Mouse (Mus musculus): ENCODE measurements around the gene Agxt. TPM values are rescaled to one million over a fixed set of nuclear protein-coding genes. Genes with fewer than 3 reads are reported as not detected.

Gene Agxt
- total RNA-seq (2021) = not detected

GRCm38 (mm10) chr1:93135036-93135526, at the start of gene Agxt:
Gene Agxt (plus strand): TSS chr1:93135240.
- no peak for DNase-seq (ENCODE audit: extremely low spot score in 1 of 2, low spot score in 2 of 2)
- intact Hi-C loops (cut with DNase I) = no loop called here

- intact Hi-C loops (cut with DNase I) = no loop called here
Observed at GRCm38 (mm10) chr1:93092582-93092981, 42.5 kb upstream of the Agxt start.

GRCm38 (mm10) chr1:93098956-93099355, 36.1 kb upstream of the Agxt start:
- no peak for DNase-seq (ENCODE audit: extremely low spot score in 1 of 2, low spot score in 2 of 2)
- intact Hi-C loops (cut with DNase I) = no loop called here

More at GRCm38 (mm10) chr1:93092582-93092981, 42.5 kb upstream of the Agxt start:
- no peak for DNase-seq (ENCODE audit: extremely low spot score in 1 of 2, low spot score in 2 of 2)

GRCm38 (mm10) chr1:93100243-93100575, 34.8 kb upstream of the Agxt start:
- peak in 1 of 2 experiments; percentile 74 for DNase-seq (ENCODE audit: extremely low spot score in 1 of 2, low spot score in 2 of 2)

GRCm38 (mm10) chr1:93100576-93101491, 34.2 kb upstream of the Agxt start:
- intact Hi-C loops (cut with DNase I) = no loop called here

More at GRCm38 (mm10) chr1:93100243-93100575, 34.8 kb upstream of the Agxt start:
- intact Hi-C loops (cut with DNase I) = no loop called here

GRCm38 (mm10) chr1:93101571-93102061, 33.4 kb upstream of the Agxt start, which contains the start of gene Kif1a:
Gene Kif1a (minus strand): TSS chr1:93101951.
- intact Hi-C loops (cut with DNase I) = no loop called here
- peak; percentile 91 for DNase-seq (ENCODE audit: extremely low spot score in 1 of 2, low spot score in 2 of 2)

More at GRCm38 (mm10) chr1:93100576-93101491, 34.2 kb upstream of the Agxt start:
- peak; percentile 66 to 85 for DNase-seq (ENCODE audit: extremely low spot score in 1 of 2, low spot score in 2 of 2)

- no peak for DNase-seq (ENCODE audit: extremely low spot score in 1 of 2, low spot score in 2 of 2)
- intact Hi-C loops (cut with DNase I) = no loop called here
Observed at GRCm38 (mm10) chr1:93102700-93103099, 32.3 kb upstream of the Agxt start.

- intact Hi-C loops (cut with DNase I) = no loop called here
- peak; percentile 82 to 89 for DNase-seq (ENCODE audit: extremely low spot score in 1 of 2, low spot score in 2 of 2)
Observed at GRCm38 (mm10) chr1:93114713-93115463, 20.2 kb upstream of the Agxt start.

- intact Hi-C loops (cut with DNase I) = no loop called here
- no peak for DNase-seq (ENCODE audit: extremely low spot score in 1 of 2, low spot score in 2 of 2)
Observed at GRCm38 (mm10) chr1:93115471-93115870, 19.6 kb upstream of the Agxt start.

- intact Hi-C loops (cut with DNase I) = no loop called here
- no peak for DNase-seq (ENCODE audit: extremely low spot score in 1 of 2, low spot score in 2 of 2)
Observed at GRCm38 (mm10) chr1:93118816-93119215, 16.2 kb upstream of the Agxt start.

- intact Hi-C loops (cut with DNase I) = no loop called here
- DNase-seq (ENCODE audit: extremely low spot score in 1 of 2, low spot score in 2 of 2) = no peak
Observed at GRCm38 (mm10) chr1:93123179-93123854, 11.7 kb upstream of the Agxt start.

- intact Hi-C loops (cut with DNase I) = no loop called here
- DNase-seq (ENCODE audit: extremely low spot score in 1 of 2, low spot score in 2 of 2) = no peak
Observed at GRCm38 (mm10) chr1:93124066-93124465, 11.0 kb upstream of the Agxt start.

- no peak for DNase-seq (ENCODE audit: extremely low spot score in 1 of 2, low spot score in 2 of 2)
- intact Hi-C loops (cut with DNase I) = no loop called here
Observed at GRCm38 (mm10) chr1:93125256-93125655, 9.8 kb upstream of the Agxt start.

GRCm38 (mm10) chr1:93128209-93128608, 6.8 kb upstream of the Agxt start:
- intact Hi-C loops (cut with DNase I) = no loop called here
- DNase-seq (ENCODE audit: extremely low spot score in 1 of 2, low spot score in 2 of 2) = no peak

GRCm38 (mm10) chr1:93128710-93129349, 6.2 kb upstream of the Agxt start:
- DNase-seq (ENCODE audit: extremely low spot score in 1 of 2, low spot score in 2 of 2) = peak; percentile 66 to 83
- intact Hi-C loops (cut with DNase I) = no loop called here

- intact Hi-C loops (cut with DNase I) = no loop called here
- DNase-seq (ENCODE audit: extremely low spot score in 1 of 2, low spot score in 2 of 2) = no peak
Observed at GRCm38 (mm10) chr1:93130242-93130983, 4.6 kb upstream of the Agxt start.

- intact Hi-C loops (cut with DNase I) = no loop called here
- DNase-seq (ENCODE audit: extremely low spot score in 1 of 2, low spot score in 2 of 2) = no peak
Observed at GRCm38 (mm10) chr1:93132676-93133075, 2.4 kb upstream of the Agxt start.

- intact Hi-C loops (cut with DNase I) = no loop called here
- no peak for DNase-seq (ENCODE audit: extremely low spot score in 1 of 2, low spot score in 2 of 2)
Observed at GRCm38 (mm10) chr1:93138534-93138933, 3.5 kb downstream of the Agxt start.

Measured in left cerebral cortex, postnatal 10 days (tissue).